Mouse (Mus musculus): Measurements from ENCODE around the gene Syt17. TPM values are rescaled to one million over a fixed set of nuclear protein-coding genes. Genes with fewer than 3 reads are reported as not detected.

The Syt17 gene
- polyA plus RNA-seq, 1 experiment, result not detected

- Histone ChIP-seq H3K27ac (ENCODE audit: insufficient read depth, low read depth, low read length) (no peak overlapping the region), H3K4me1 (ENCODE audit: control insufficient read depth, insufficient read depth, low read length) (no peaks in the 10 kb centered on the region), H3K4me3 (ENCODE audit: insufficient read depth, low read length) (no peak overlapping the region)
- TF ChIP-seq POLR2A (IDR thresholded peaks at IDR 0.05; ENCODE audit: borderline replicate concordance, low read depth, low read length) (no peak), CTCF (IDR thresholded peaks at IDR 0.05; ENCODE audit: low read depth, low read length) (no peak)
Measured at GRCm38 (mm10) chr7:118399764-118400163, 48.3 kb downstream of the Syt17 start.

- Histone ChIP-seq H3K27ac (ENCODE audit: insufficient read depth, low read depth, low read length) (no peak overlapping the region), H3K4me1 (ENCODE audit: control insufficient read depth, insufficient read depth, low read length) (no peaks in the 10 kb centered on the region), H3K4me3 (ENCODE audit: insufficient read depth, low read length) (no peak overlapping the region)
- no peak for TF ChIP-seq POLR2A (IDR thresholded peaks at IDR 0.05; ENCODE audit: borderline replicate concordance, low read depth, low read length)
- TF ChIP-seq CTCF (IDR thresholded peaks at IDR 0.05; ENCODE audit: low read depth, low read length), result no peak
Measured at GRCm38 (mm10) chr7:118390705-118391104, 57.3 kb downstream of the Syt17 start.

GRCm38 (mm10) chr7:118380996-118381395 is 67.0 kb downstream of the Syt17 start:
- peaks cover 7% of the 10 kb centered on the region for H3K4me1 ChIP-seq (ENCODE audit: control insufficient read depth, insufficient read depth, low read length)
- H3K4me3 ChIP-seq (ENCODE audit: insufficient read depth, low read length), result no peak overlapping the region
- no peak overlapping the region for H3K27ac ChIP-seq (ENCODE audit: insufficient read depth, low read depth, low read length)
- TF ChIP-seq POLR2A (IDR thresholded peaks at IDR 0.05; ENCODE audit: borderline replicate concordance, low read depth, low read length) (no peak), CTCF (IDR thresholded peaks at IDR 0.05; ENCODE audit: low read depth, low read length) (no peak)

GRCm38 (mm10) chr7:118380056-118380455 is 68.0 kb downstream of the Syt17 start:
- Histone ChIP-seq H3K27ac (ENCODE audit: insufficient read depth, low read depth, low read length) (no peak overlapping the region), H3K4me3 (ENCODE audit: insufficient read depth, low read length) (no peak overlapping the region), H3K4me1 (ENCODE audit: control insufficient read depth, insufficient read depth, low read length) (peaks cover 7% of the 10 kb centered on the region)
- TF ChIP-seq POLR2A (IDR thresholded peaks at IDR 0.05; ENCODE audit: borderline replicate concordance, low read depth, low read length), result no peak
- TF ChIP-seq CTCF (IDR thresholded peaks at IDR 0.05; ENCODE audit: low read depth, low read length), result no peak

GRCm38 (mm10) chr7:118376590-118376989 is 71.4 kb downstream of the Syt17 start:
- TF ChIP-seq POLR2A (IDR thresholded peaks at IDR 0.05; ENCODE audit: borderline replicate concordance, low read depth, low read length) (no peak), CTCF (IDR thresholded peaks at IDR 0.05; ENCODE audit: low read depth, low read length) (no peak)
- H3K27ac ChIP-seq (ENCODE audit: insufficient read depth, low read depth, low read length), result no peak overlapping the region
- no peak overlapping the region for H3K4me3 ChIP-seq (ENCODE audit: insufficient read depth, low read length)
- H3K4me1 ChIP-seq (ENCODE audit: control insufficient read depth, insufficient read depth, low read length), result 0 out of 2 replicates have a peak, but pooled peaks cover 1% of the 10 kb centered on the region

GRCm38 (mm10) chr7:118375341-118375740 is 72.7 kb downstream of the Syt17 start:
- Histone ChIP-seq H3K4me1 (ENCODE audit: control insufficient read depth, insufficient read depth, low read length) (no peaks in the 10 kb centered on the region), H3K4me3 (ENCODE audit: insufficient read depth, low read length) (no peak overlapping the region), H3K27ac (ENCODE audit: insufficient read depth, low read depth, low read length) (no peak overlapping the region)
- TF ChIP-seq POLR2A (IDR thresholded peaks at IDR 0.05; ENCODE audit: borderline replicate concordance, low read depth, low read length) (no peak), CTCF (IDR thresholded peaks at IDR 0.05; ENCODE audit: low read depth, low read length) (no peak)

- TF ChIP-seq CTCF (IDR thresholded peaks at IDR 0.05; ENCODE audit: low read depth, low read length) (no peak), POLR2A (IDR thresholded peaks at IDR 0.05; ENCODE audit: borderline replicate concordance, low read depth, low read length) (no peak)
- no peak overlapping the region for H3K4me3 ChIP-seq (ENCODE audit: insufficient read depth, low read length)
- H3K27ac ChIP-seq (ENCODE audit: insufficient read depth, low read depth, low read length), result no peak overlapping the region
- no peaks in the 10 kb centered on the region for H3K4me1 ChIP-seq (ENCODE audit: control insufficient read depth, insufficient read depth, low read length)
Measured at GRCm38 (mm10) chr7:118371361-118371760, 76.7 kb downstream of the Syt17 start.

GRCm38 (mm10) chr7:118369705-118370104 is 78.3 kb downstream of the Syt17 start:
- Histone ChIP-seq H3K4me1 (ENCODE audit: control insufficient read depth, insufficient read depth, low read length) (no peaks in the 10 kb centered on the region), H3K27ac (ENCODE audit: insufficient read depth, low read depth, low read length) (no peak overlapping the region), H3K4me3 (ENCODE audit: insufficient read depth, low read length) (no peak overlapping the region)
- TF ChIP-seq POLR2A (IDR thresholded peaks at IDR 0.05; ENCODE audit: borderline replicate concordance, low read depth, low read length), result no peak
- TF ChIP-seq CTCF (IDR thresholded peaks at IDR 0.05; ENCODE audit: low read depth, low read length), result no peak

GRCm38 (mm10) chr7:118365902-118366301 is 82.1 kb downstream of the Syt17 start:
- H3K4me1 ChIP-seq (ENCODE audit: control insufficient read depth, insufficient read depth, low read length), result no peaks in the 10 kb centered on the region
- no peak overlapping the region for H3K27ac ChIP-seq (ENCODE audit: insufficient read depth, low read depth, low read length)
- H3K4me3 ChIP-seq (ENCODE audit: insufficient read depth, low read length), result no peak overlapping the region
- TF ChIP-seq POLR2A (IDR thresholded peaks at IDR 0.05; ENCODE audit: borderline replicate concordance, low read depth, low read length) (no peak), CTCF (IDR thresholded peaks at IDR 0.05; ENCODE audit: low read depth, low read length) (no peak)

- no peak overlapping the region for H3K4me3 ChIP-seq (ENCODE audit: insufficient read depth, low read length)
- no peak overlapping the region for H3K27ac ChIP-seq (ENCODE audit: insufficient read depth, low read depth, low read length)
- no peaks in the 10 kb centered on the region for H3K4me1 ChIP-seq (ENCODE audit: control insufficient read depth, insufficient read depth, low read length)
- TF ChIP-seq CTCF (IDR thresholded peaks at IDR 0.05; ENCODE audit: low read depth, low read length) (no peak), POLR2A (IDR thresholded peaks at IDR 0.05; ENCODE audit: borderline replicate concordance, low read depth, low read length) (no peak)
Measured at GRCm38 (mm10) chr7:118365251-118365650, 82.8 kb downstream of the Syt17 start.
